Mouse (Mus musculus): ENCODE measurements around the gene Spcs2. TPM values are rescaled to one million over a fixed set of nuclear protein-coding genes. Genes with fewer than 3 reads are reported as not detected.

Spcs2 gene
- total RNA-seq, 2 experiments from 2014 or later, result 76.7 to 79.4 TPM

DNA sequence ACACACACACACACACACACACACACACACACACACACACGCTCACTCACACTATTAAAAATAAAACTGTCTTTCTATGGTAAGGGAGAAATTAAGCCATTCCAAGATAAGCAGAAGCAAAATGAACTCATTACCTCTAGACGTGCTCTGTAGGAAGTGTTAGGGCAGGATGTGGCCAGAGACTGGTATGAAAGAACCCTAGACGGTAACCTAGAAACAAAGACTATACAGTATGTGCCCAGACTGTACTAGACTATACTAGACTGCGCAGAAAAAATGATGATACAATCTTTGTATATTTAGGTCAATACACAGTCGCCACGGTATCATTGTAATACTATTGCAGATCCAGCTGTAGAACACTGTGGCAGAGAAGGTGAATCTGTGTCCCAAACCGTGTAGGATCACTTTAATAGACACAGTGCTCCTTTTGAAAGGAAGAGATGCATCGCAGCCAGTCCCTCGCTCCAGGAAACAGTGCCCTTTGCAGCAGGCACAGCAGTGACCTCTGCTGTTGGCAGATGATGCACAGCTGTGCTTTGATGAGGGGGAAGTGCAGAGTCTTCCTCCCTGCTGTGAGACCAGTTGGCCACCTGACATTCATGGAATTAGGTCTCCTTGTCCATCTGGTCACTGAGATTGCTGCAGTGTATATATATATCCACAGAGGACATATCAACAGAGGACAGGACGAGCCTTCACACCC lies 26.1 kb upstream of the Spcs2 start:
- peak; percentile 19; the same call in 1 of the 2 replicates for TF ChIP-seq CTCF (IDR thresholded peaks at IDR 0.05)
- DNase-seq, result no peak
- H3K4me3 ChIP-seq, result no peak overlapping the region
- H3K27ac ChIP-seq, result no peak overlapping the region
- intact Hi-C loops (cut with DNase I), result no loop called here

DNA sequence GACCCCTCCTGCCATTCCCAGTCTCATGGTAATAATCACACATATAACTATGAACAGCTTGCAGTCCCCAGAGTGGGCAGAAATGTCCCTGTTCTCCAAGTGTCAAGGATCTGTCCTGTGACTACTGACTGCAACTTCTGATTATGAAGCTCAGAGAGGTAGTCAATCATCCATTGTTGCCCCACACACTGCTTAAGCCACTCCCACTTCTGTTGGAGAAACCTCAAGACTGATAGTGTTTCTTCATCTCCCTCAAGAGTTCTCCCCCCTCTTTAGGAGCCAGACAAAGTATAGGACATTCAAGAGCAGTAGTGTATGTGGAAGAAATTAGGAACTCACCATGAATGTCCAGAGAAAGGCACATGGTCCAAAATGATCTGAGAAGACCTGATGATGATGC lies 24.5 kb upstream of the Spcs2 start:
- H3K27ac ChIP-seq, result no peak overlapping the region
- no peak for TF ChIP-seq CTCF (IDR thresholded peaks at IDR 0.05)
- no peak overlapping the region for H3K4me3 ChIP-seq
- intact Hi-C loops (cut with DNase I), result no loop called here
- DNase-seq, result no peak

DNA sequence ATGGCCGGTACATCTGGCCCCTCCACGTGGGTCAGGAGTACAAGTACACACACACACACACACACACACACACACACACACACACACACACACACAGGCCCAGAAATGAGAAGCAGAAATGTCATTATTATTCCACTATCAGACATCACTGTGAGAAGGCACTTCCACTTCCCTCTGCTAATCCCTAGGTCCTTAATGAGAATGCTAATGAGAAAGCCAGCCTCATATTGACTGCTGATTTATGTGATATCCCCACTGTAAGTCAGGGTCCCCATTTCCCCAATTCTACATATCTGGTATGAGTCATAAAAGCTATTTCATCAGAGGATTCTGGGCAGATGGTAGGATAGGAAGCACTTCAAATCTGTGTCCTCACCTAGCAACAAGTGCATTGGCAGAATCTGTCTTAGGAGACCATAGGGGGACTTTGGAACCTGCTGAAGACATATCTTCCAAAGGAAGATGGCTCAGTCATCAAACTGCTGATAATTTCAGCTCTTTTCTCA lies 24.0 kb upstream of the Spcs2 start:
- no peak for DNase-seq
- intact Hi-C loops (cut with DNase I), result no loop called here
- no peak for TF ChIP-seq CTCF (IDR thresholded peaks at IDR 0.05)
- no peak overlapping the region for H3K4me3 ChIP-seq
- no peak overlapping the region for H3K27ac ChIP-seq

DNA sequence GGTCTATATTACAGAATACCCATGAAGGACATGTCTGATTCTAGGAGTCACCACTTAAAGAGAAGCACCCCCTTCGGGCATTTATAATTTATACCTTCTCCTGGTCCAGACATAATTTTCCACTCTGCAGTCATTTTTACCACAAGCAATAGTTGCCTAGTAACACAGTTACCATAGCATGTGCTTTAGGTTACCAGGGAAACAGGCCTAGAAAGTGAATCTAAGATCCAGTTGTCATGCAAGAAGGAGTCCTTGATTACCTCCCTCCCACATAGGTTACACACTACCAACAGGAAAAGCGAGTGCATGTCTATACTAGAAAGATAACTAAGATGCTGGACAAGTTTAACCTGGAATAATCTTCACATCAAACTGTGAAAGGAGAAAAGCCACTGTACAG lies 15.0 kb upstream of the Spcs2 start:
- Histone ChIP-seq H3K4me3 (no peak overlapping the region), H3K27ac (no peak overlapping the region)
- TF ChIP-seq CTCF (IDR thresholded peaks at IDR 0.05), result no peak
- intact Hi-C loops (cut with DNase I), result loop anchor here (5.0 to 10.0 kb wide), 2 partner anchors 163 to 261 kb away; partner anchors contain the start of gene Slco2b1
- DNase-seq, result no peak

DNA sequence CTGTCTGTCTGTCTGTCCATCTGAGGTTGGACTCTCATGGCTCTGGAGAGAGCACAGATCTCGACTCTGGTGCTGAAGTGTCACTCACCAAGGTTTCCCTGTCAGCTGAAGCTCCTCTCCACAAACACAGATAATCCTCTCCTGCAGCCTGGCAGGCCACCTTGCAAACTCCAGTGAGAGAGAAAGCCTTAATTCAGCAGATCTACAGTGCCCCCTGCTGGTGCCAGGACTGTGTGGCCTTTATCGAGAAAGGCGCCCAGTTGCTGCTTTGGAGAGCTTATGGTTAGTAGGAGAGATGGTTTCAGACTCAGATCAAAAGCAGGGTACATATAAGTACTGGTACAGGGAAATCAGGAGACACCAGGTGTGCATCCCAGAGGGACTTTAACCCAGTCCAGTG lies 13.1 kb upstream of the Spcs2 start:
- DNase-seq, result peak; percentile 89
- intact Hi-C loops (cut with DNase I), result loop anchor here (1.0 to 10.0 kb wide), 3 partner anchors 63 to 259 kb away; partner anchors contain the start of gene Slco2b1
- TF ChIP-seq CTCF (IDR thresholded peaks at IDR 0.05), result peak; percentile 88
- Histone ChIP-seq H3K27ac (no peak overlapping the region), H3K4me3 (no peak overlapping the region)

DNA sequence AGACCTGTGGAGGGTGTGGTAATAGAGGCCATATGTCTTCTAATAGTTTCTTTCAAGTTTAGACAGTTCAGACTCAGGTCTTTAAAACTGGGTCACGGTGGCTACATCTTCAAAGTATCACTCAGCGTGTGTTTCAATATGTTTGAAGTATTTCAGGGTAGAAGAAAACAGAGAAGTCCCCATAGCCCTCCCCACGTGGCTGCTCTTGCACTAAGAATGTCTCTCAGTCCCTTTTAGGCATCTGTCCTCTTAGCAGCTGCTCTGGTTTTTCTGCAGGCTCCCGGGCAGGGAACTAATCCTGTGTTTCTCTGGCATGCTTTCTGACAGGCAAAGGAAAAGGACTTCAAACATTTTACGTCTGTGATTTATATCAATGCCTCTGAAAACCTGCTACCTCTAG lies 12.6 kb upstream of the Spcs2 start:
- intact Hi-C loops (cut with DNase I), result loop anchor here (1.0 to 10.0 kb wide), 3 partner anchors 63 to 259 kb away; partner anchors contain the start of gene Slco2b1
- no peak overlapping the region for H3K4me3 ChIP-seq
- H3K27ac ChIP-seq, result no peak overlapping the region
- no peak for DNase-seq
- TF ChIP-seq CTCF (IDR thresholded peaks at IDR 0.05), result no peak

DNA sequence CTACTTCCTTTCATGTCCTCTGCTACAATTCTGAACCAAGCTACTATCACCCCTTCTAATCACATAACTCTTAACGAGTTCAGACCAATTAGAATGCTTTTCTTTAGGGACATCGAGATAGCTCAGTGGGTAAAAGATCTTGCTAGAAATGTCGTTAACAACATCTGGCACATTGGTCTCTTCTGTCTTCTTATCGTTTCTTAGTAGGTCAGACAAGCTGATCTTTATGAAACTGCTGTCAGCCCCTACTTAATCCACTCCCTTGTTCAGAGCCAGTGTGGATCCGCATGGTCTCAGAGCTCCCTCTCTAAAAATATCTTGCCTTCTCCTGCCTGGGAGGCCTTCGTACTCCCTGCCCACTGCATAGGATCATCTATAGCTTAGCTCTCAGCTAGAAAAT lies 10.7 kb upstream of the Spcs2 start:
- intact Hi-C loops (cut with DNase I), result loop anchor here (10.0 kb wide), 1 partner anchor 159 kb away; the partner anchor contains the start of gene Slco2b1
- Histone ChIP-seq H3K4me3 (no peak overlapping the region), H3K27ac (no peak overlapping the region)
- DNase-seq, result no peak
- TF ChIP-seq CTCF (IDR thresholded peaks at IDR 0.05), result no peak

DNA sequence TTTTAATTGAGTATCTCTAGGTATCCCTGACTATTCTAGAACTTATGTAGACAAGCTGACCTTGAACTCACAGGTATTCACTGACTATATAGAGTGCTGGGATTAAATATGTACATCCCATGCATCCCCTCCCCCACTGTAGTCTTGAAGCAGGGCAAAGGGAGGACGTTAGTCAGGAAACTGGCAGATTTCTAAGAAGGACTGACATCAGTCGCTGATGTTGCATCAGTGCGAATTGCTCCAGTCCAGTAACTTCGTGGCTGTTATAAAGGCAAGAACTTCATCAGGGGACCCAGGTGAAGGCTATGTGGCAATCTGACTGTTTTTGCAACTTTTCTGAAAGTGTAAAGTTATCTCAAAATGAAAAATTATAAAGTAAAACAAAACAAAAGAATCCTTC lies 6.0 kb upstream of the Spcs2 start:
- DNase-seq, result no peak
- no peak for TF ChIP-seq CTCF (IDR thresholded peaks at IDR 0.05)
- intact Hi-C loops (cut with DNase I), result no loop called here
- H3K27ac ChIP-seq, result no peak overlapping the region
- no peak overlapping the region for H3K4me3 ChIP-seq

DNA sequence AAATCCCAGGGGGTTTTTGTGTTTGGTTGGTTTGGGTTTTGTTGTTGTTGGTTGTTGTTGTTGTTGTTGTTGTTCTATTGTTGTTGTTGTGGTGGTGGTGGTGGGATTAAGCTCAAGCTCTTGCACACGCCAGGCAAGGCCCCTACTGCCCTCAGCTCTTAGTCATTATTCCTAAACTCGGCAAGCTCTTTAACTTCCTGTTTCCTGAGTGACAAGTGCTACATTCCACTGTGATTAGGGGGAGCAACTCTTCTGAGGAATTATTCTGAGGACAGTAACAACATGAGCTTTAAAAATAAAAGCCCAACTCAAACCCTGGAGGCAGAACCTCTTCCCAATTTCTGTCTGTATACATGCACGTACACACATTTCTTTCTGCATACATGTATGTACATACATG lies 2.0 kb upstream of the Spcs2 start:
- TF ChIP-seq CTCF (IDR thresholded peaks at IDR 0.05), result no peak
- DNase-seq, result no peak
- Histone ChIP-seq H3K4me3 (no peak overlapping the region), H3K27ac (no peak overlapping the region)
- intact Hi-C loops (cut with DNase I), result no loop called here

DNA sequence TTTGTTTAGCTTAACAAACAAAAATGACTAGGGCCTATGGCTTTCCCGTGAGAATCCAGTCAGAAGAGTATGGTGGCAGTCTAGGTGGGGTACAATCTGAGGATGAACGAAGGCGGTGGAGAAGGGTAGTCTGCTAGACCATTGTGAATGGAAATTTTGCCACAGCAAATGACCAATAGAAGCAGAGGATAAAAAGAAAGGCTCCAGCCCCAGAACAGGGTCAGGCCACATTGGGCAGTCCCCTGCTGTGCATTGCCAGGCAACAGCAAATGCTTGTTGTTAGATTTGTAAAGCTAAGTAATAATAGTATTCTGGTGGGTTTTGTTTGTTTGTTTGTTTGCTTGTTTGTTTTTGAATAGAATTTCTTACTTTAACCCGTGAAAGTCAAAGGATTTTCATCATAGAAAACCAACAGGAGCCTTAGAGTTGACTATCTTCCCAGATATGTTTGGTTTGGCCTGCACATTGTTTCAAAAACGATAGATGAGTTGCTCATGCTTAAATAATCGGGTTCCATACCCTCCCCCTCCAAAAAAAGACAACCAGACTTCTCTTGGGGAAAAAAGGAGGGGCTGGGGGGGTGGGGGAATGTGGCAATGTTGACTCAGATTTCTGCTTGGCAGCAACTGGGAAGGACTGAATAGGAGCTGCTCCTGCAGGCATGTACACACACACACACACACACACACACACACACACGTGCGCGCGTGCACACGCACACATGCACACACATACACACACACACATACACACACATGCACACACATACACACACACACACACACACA lies 1.2 kb upstream of the Spcs2 start:
- TF ChIP-seq CTCF (IDR thresholded peaks at IDR 0.05), result no peak
- DNase-seq, result no peak
- intact Hi-C loops (cut with DNase I), result no loop called here
- no peak overlapping the region for H3K4me3 ChIP-seq
- H3K27ac ChIP-seq, result no peak overlapping the region

DNA sequence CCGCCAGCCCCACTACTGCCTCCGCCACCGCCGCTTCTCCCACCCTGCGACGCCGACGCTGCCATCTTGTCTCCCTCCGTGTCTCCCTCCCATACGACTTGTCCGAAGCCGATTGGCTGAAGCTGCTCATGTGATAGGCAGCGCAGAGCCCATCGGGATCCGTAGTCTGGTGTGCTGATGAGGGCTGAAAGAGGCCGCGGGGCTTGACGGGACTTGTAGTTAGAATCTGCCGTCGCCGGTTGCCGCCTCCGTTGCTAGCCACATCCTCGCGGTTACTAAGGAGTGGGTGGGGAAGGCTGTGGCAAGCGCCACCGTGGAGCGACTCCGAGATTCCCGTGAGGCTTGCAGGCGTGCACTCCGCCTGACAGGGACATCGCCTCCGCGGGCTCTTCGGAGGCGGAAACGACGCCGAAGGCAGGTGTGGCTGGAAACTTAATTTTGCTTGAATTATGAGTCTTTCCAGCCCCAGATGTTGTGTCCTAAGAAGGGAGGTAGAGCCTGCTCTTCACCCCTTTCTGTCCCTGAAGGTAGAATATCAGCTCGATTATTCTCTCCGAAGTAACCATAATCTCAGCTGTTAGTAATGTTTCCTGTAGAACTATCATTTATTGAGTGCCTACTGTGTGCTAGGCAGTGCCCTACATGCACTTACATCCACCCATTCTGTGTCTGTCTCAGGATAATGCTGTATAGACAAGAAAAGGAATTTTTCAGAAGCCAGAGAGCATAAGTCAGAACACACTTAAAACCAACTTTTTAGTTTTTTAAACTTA lies 4.3 kb downstream of the Spcs2 start, which contains the start of gene Xrra1:
Gene Xrra1 (plus strand): TSS at position 304 of the 773 bp plus-strand sequence.
- Histone ChIP-seq H3K27ac (peak within 1 kb of the TSS; percentile 95), H3K4me3 (peak within 1 kb of the TSS; percentile 99)
- no peak for TF ChIP-seq CTCF (IDR thresholded peaks at IDR 0.05)
- intact Hi-C loops (cut with DNase I), result no loop called here
- peak; percentile 97 for DNase-seq

DNA sequence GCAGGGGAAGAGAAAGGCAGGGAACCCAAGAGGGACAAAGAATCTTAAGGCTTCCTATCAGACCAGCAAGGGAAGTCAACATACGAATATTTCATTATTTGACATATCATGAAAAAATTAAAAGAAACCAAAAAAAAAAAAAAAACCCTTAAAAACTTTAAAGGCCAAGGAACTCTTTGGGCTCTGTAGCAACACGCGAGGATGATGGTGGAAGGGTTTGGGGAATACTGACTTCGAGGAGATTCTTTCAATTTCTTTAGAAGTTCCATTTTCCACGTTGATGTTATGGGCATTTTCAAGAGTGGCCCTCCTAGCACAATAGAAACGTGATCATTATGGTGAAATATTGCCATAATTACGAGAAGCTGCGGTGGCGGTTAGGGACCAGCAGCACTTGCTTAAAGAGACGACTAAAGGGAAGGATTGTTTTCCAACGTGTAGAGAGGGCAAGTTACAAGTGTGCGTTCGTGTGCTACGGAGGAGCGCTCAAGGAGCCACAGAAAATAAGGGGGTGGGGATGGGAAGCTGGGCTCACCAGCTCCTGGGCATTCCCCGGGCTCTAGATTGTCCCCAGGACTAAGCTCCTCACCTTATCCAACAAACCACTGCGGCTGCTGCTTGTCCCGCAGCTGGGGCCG lies 5.0 kb downstream of the Spcs2 start:
- Histone ChIP-seq H3K4me3 (peak overlapping the region; percentile 99), H3K27ac (peak overlapping the region; percentile 95)
- intact Hi-C loops (cut with DNase I), result no loop called here
- TF ChIP-seq CTCF (IDR thresholded peaks at IDR 0.05), result no peak
- DNase-seq, result no peak

All from gastrocnemius, adult 2 months (tissue).